Mouse (Mus musculus) intestine, embryonic 14.5 days (tissue): ENCODE results near the gene Ptprh. TPM values are rescaled to one million over a fixed set of nuclear protein-coding genes. Genes with fewer than 3 reads are reported as not detected.
"Not testable (repeated sequence)": the region's sequence is repeated elsewhere in the genome, so short reads cannot be mapped to it uniquely, and the experiment has no call there.

Experiments
- ATAC-seq: fragments of 200-750 bp; cut with Nextera tagmentation; replicated peaks from 2 replicates; pipeline ENCODE4 v1.8.0; 2017; ENCODE audit warnings: low read depth, moderate number of reproducible peaks, moderate TSS enrichment, moderate library complexity; ENCODE audit not compliant: low FRiP score, low TSS enrichment
- DNase-seq: peaks from one replicate; pipeline ENCODE4 v3.0.0-alpha.2; 2018; ENCODE audit warnings: low spot score
- H3K27ac ChIP-seq: fragments of 300-500 bp; sonication (generic); 2 replicates; pipeline ENCODE4 v1.5.1; 2014; ENCODE audit warnings: low read depth, mild to moderate bottlenecking, control low read depth
- H3K27me3 ChIP-seq: fragments of 300-500 bp; sonication (generic); replicated peaks from 2 replicates; pipeline ENCODE4 v1.6.1; 2014; ENCODE audit warnings: low read length, control low read depth; ENCODE audit not compliant: control insufficient read depth, insufficient read depth
- H3K36me3 ChIP-seq: fragments of 300-500 bp; sonication (generic); 2 replicates; pipeline ENCODE4 v1.6.1; 2014; ENCODE audit warnings: low read length, control low read depth; ENCODE audit not compliant: control insufficient read depth, insufficient read depth
- H3K4me1 ChIP-seq: fragments of 300-500 bp; sonication (generic); replicated peaks from 2 replicates; pipeline ENCODE4 v1.6.1; 2014; ENCODE audit warnings: low read length, control low read depth, mixed read lengths; ENCODE audit not compliant: control insufficient read depth, insufficient read depth
- H3K4me2 ChIP-seq: fragments of 300-500 bp; sonication (generic); 2 replicates; pipeline ENCODE4 v1.6.1; 2014; ENCODE audit warnings: low read length
- H3K4me3 ChIP-seq: fragments of 300-500 bp; sonication (generic); 2 replicates; pipeline ENCODE4 v1.5.1; 2014; ENCODE audit warnings: low read depth, low read length, control low read depth, mixed read lengths
- H3K9ac ChIP-seq: fragments of 300-500 bp; sonication (generic); 2 replicates; pipeline ENCODE4 v1.6.1; 2014; ENCODE audit warnings: mild to moderate bottlenecking, low read length
- H3K9me3 ChIP-seq: fragments of 300-500 bp; sonication (generic); 2 replicates; pipeline ENCODE4 v1.6.1; 2016; ENCODE audit warnings: low read length, control low read depth; ENCODE audit not compliant: control insufficient read depth
- WGBS: fragments of 180-500 bp; shearing (Covaris S2); extraction: QIAGEN DNeasy Blood & Tissue Kit; methylation state at CpG from one replicate; pipeline ENCODE4 v1.1.7; 2014; 5-methylcytosine and 5-hydroxymethylcytosine counted together
- polyA plus RNA-seq: library from polyadenylated mRNA; unstranded; fragments of >200 nt; fragmentation: Nextera tagmentation; extraction: Ambion mirVana; gene quantifications from 2 replicates; pipeline ENCODE4 v1.2.1, GENCODE M21; 2014

Ptprh gene
- polyA plus RNA-seq, 1 experiment from 2014 or later = not detected

GRCm38 (mm10) chr7:4524212-4524922 is 79.5 kb downstream of the Ptprh start, which contains the start of gene Tnni3:
Gene Tnni3 (minus strand): TSS chr7:4524229.
- not testable (repeated sequence) for H3K27me3 ChIP-seq, ATAC-seq, H3K9ac ChIP-seq, H3K4me2 ChIP-seq, H3K36me3 ChIP-seq, H3K27ac ChIP-seq, H3K4me3 ChIP-seq, H3K9me3 ChIP-seq, H3K4me1 ChIP-seq
- 71% methylated on average over 15 of the region's 15 CpGs for WGBS
- peak; percentile 69 for DNase-seq

- ATAC-seq = no peak
These were observed 80.4 kb downstream of the Ptprh start for GRCm38 (mm10) chr7:4523205-4524130.

GRCm38 (mm10) chr7:4522292-4522691 is 81.5 kb downstream of the Ptprh start:
- no peaks in the 10 kb centered on the region for H3K9me3 ChIP-seq
- no peaks in the 10 kb centered on the region for H3K36me3 ChIP-seq
- 80% methylated on average over 6 of the region's 6 CpGs for WGBS
- no peak overlapping the region for H3K4me2 ChIP-seq
- no peaks in the 10 kb centered on the region; the same call in 1 of the 2 replicates for H3K4me1 ChIP-seq
- H3K9ac ChIP-seq = no peak overlapping the region
- H3K27me3 ChIP-seq = no peaks in the 10 kb centered on the region
- no peak overlapping the region for H3K27ac ChIP-seq
- ATAC-seq (no peak), DNase-seq (no peak)
- H3K4me3 ChIP-seq = no peak overlapping the region

More at GRCm38 (mm10) chr7:4523205-4524130, 80.4 kb downstream of the Ptprh start:
- Histone ChIP-seq H3K4me2 (no peak overlapping the region), H3K9ac (no peak overlapping the region), H3K9me3 (no peaks in the 10 kb centered on the region), H3K4me3 (no peak overlapping the region), H3K27me3 (no peaks in the 10 kb centered on the region), H3K4me1 (no peaks in the 10 kb centered on the region; the same call in 1 of the 2 replicates), H3K36me3 (no peaks in the 10 kb centered on the region), H3K27ac (no peak overlapping the region)
- no peak for DNase-seq
- WGBS = 88% methylated on average over 33 of the region's 33 CpGs

GRCm38 (mm10) chr7:4521231-4522003 is 82.4 kb downstream of the Ptprh start:
- H3K9ac ChIP-seq = peak overlapping the region; percentile 16; the same call in 1 of the 2 replicates
- DNase-seq = no peak
- H3K27ac ChIP-seq = no peak overlapping the region
- 27% methylated on average over 32 of the region's 32 CpGs for WGBS
- H3K27me3 ChIP-seq = no peaks in the 10 kb centered on the region
- H3K36me3 ChIP-seq = no peaks in the 10 kb centered on the region
- no peaks in the 10 kb centered on the region for H3K9me3 ChIP-seq
- peak overlapping the region; percentile 27 for H3K4me3 ChIP-seq
- H3K4me2 ChIP-seq = peak overlapping the region; percentile 56
- ATAC-seq = no peak; the same call in 1 of the 2 replicates
- peaks cover 4% of the 10 kb centered on the region for H3K4me1 ChIP-seq

GRCm38 (mm10) chr7:4518487-4518886 is 85.4 kb downstream of the Ptprh start:
- WGBS = 71% methylated on average over 1 of the region's 1 CpGs
- no peaks in the 10 kb centered on the region for H3K27me3 ChIP-seq
- ATAC-seq (no peak), DNase-seq (no peak)
- no peak overlapping the region for H3K4me3 ChIP-seq
- no peaks in the 10 kb centered on the region for H3K9me3 ChIP-seq
- H3K27ac ChIP-seq = no peak overlapping the region
- no peak overlapping the region for H3K9ac ChIP-seq
- H3K4me1 ChIP-seq = peaks cover 21% of the 10 kb centered on the region
- no peak overlapping the region for H3K4me2 ChIP-seq
- no peaks in the 10 kb centered on the region for H3K36me3 ChIP-seq

- H3K36me3 ChIP-seq = no peaks in the 10 kb centered on the region
- no peak within 1 kb of the TSS for H3K27ac ChIP-seq
- H3K4me3 ChIP-seq = no peak within 1 kb of the TSS
- H3K4me2 ChIP-seq = no peak within 1 kb of the TSS
- WGBS = 24% methylated on average over 3 of the region's 4 CpGs
- ATAC-seq = no peak
- no peak within 1 kb of the TSS for H3K9ac ChIP-seq
- H3K4me1 ChIP-seq = peaks cover 21% of the 10 kb centered on the region
- no peaks in the 10 kb centered on the region for H3K27me3 ChIP-seq
- DNase-seq = no peak
- H3K9me3 ChIP-seq = no peaks in the 10 kb centered on the region
These were observed 87.3 kb downstream of the Ptprh start, which contains the start of gene Tnnt1 for GRCm38 (mm10) chr7:4516332-4517050. Gene Tnnt1 (minus strand): TSS chr7:4516382.

- 46% methylated on average over 6 of the region's 6 CpGs for WGBS
- Histone ChIP-seq H3K9ac (no peak overlapping the region), H3K4me3 (no peak overlapping the region), H3K36me3 (no peaks in the 10 kb centered on the region), H3K27ac (no peak overlapping the region), H3K27me3 (no peaks in the 10 kb centered on the region), H3K4me1 (peaks cover 21% of the 10 kb centered on the region), H3K9me3 (no peaks in the 10 kb centered on the region), H3K4me2 (no peak overlapping the region)
- ATAC-seq = no peak
- DNase-seq = no peak
These were observed 88.0 kb downstream of the Ptprh start for GRCm38 (mm10) chr7:4515853-4516252.
